Mouse (Mus musculus) erythroblast, embryonic 14.5 days (primary cell): ENCODE measurements around the gene Wsb1.

ENCODE experiments used
- GATA1 ChIP-seq: IDR thresholded peaks from 2 replicates; pipeline ENCODE4 v1.6.1; 2012; ENCODE audit warnings: low read length, inconsistent platforms, mixed read lengths
- TAL1 ChIP-seq: IDR thresholded peaks from 3 replicates; pipeline ENCODE4 v1.6.1; 2012; ENCODE audit warnings: low read length, inconsistent platforms, mixed read lengths

DNA sequence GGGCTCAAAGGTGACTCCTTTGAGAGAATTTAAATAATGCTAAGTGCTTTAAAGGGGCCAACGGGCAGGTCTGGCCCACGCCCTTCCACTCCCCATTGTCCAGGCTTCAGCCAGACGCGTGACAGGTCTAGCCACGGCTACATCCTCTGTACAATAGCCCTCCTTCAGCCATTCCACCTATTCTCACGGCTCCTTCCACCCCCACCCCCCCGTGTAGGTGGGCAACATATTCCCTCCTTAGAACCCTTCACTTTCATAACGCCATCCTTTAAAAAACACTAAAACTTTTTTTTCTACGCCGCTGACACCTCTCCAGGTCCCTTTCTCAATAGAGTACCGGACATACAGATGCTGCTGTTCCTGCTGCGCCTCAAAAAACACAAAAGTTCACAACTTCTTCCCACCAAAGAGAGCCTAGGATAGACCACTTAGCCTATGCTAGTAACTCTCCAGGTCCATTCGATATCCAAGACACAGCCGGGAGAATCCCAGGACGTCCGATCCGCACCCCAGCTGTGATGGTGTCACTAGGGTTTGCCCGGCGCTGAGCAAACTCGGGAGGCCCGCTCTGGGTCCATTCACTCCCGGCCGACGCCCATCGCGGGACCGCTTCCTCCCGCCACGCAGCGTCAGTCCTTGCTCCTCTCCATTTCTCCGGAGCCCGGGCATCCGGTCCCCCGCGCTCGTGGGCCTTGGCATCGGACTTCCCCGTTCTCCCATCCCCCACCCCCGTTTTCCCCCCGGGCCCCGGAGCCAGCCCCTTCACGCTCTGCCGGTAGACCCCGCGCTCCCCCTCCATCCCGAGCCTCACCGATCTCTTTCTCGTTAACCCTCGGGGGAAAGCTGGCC, 705 bp downstream of the Wsb1 start:
- no peak for TF ChIP-seq GATA1
- TF ChIP-seq TAL1, result no peak
